Mouse (Mus musculus): ENCODE data around the gene Mrc1. TPM values are rescaled to one million over a fixed set of nuclear protein-coding genes. Genes with fewer than 3 reads are reported as not detected.
A peak's percentile ranks its signal among the peaks of the same experiment; 100 is the strongest.

Gene Mrc1
- polyA plus RNA-seq, 1 experiment from 2014 or later, result 6.0 TPM

DNA sequence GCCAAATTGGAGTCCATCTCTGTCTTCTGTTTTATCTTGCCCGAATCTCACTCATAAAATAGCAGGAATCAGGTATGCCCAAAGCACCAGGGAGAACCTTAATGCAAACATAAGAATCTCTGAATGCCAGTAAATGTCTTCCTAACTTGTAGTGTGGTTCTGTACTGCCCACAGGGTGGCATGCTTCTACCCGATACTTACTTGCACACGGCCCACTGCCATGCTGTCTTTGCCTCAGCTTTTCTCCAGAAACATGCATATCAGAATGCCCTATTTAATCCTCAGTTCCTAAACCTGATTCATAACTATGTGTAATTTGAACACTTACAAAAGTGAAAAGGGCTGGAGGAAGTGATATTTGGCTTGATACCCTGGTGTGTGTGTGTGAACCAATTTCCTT, 22.7 kb downstream of the Mrc1 start:
- H3K27ac ChIP-seq (ENCODE audit: low read depth, low read length), result no peak overlapping the region
- ATAC-seq, result no peak
- no peak overlapping the region for H3K4me3 ChIP-seq (ENCODE audit: low read depth, low read length)
- no peak for DNase-seq (ENCODE audit: low spot score)
- no peaks in the 10 kb centered on the region for H3K36me3 ChIP-seq (ENCODE audit: control insufficient read depth, insufficient read depth, low read length)
- WGBS, result 82% methylated on average over 3 of the region's 3 CpGs
- H3K4me2 ChIP-seq (ENCODE audit: low read length), result no peak overlapping the region
- no peak overlapping the region for H3K9ac ChIP-seq (ENCODE audit: low read length)
- no peaks in the 10 kb centered on the region for H3K9me3 ChIP-seq (replicated peaks; ENCODE audit: control insufficient read depth, low read length)
- H3K27me3 ChIP-seq (replicated peaks; ENCODE audit: control insufficient read depth, insufficient read depth, low read length), result no peaks in the 10 kb centered on the region
- H3K4me1 ChIP-seq (ENCODE audit: control insufficient read depth, insufficient read depth, low read length), result no peaks in the 10 kb centered on the region

DNA sequence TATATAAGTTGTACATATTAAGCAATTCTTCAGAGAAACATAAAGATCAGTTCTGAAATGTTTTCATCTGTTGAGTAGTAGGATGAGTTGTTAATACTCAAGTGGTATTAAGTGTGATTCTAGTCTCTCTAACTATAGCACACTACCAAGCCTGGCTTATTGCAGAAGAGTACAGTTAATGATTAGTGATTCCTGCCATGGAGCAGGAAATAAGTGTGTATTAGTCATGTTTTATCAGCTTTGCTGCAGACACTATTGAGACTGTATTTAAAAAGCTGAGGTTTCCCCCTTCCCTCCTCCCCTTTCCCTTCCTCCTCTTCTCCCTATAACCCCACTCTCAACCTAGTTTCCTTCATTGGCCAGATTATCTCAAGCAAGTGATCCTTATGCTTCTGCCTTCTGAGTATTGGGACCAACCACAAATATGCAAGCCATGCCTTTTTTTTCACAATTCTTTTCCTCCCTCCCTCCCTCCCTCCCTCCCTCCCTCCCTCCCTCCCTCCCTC, 29.2 kb downstream of the Mrc1 start:
- H3K4me3 ChIP-seq (ENCODE audit: low read depth, low read length), result no peak overlapping the region
- no peaks in the 10 kb centered on the region for H3K36me3 ChIP-seq (ENCODE audit: control insufficient read depth, insufficient read depth, low read length)
- no peak overlapping the region for H3K9ac ChIP-seq (ENCODE audit: low read length)
- H3K27ac ChIP-seq (ENCODE audit: low read depth, low read length), result no peak overlapping the region
- no peaks in the 10 kb centered on the region for H3K27me3 ChIP-seq (replicated peaks; ENCODE audit: control insufficient read depth, insufficient read depth, low read length)
- H3K4me1 ChIP-seq (ENCODE audit: control insufficient read depth, insufficient read depth, low read length), result no peaks in the 10 kb centered on the region
- ATAC-seq, result no peak
- no peak for DNase-seq (ENCODE audit: low spot score)
- H3K4me2 ChIP-seq (ENCODE audit: low read length), result no peak overlapping the region
- H3K9me3 ChIP-seq (replicated peaks; ENCODE audit: control insufficient read depth, low read length), result no peaks in the 10 kb centered on the region

DNA sequence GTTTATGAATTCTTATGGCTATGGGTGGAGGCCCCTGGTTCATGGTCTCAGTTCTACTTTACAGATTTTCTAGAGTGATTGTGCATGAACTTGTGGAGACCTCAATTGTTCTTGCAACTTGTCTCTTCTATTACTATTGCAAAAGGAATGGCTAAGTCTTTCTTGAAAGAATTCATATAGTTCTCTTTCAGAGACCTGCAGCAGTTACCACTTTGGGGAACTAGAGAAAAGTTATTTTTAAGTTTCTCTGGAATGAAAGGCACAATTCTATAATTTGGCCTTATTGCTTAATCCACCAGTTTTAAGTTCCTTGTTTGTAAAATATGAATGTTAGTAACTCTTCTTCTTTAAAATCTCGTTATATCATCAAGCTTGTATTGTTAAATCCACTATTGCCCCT, 32.9 kb downstream of the Mrc1 start:
- Histone ChIP-seq H3K4me1 (ENCODE audit: control insufficient read depth, insufficient read depth, low read length) (no peaks in the 10 kb centered on the region), H3K9me3 (replicated peaks; ENCODE audit: control insufficient read depth, low read length) (no peaks in the 10 kb centered on the region), H3K4me2 (ENCODE audit: low read length) (no peak overlapping the region), H3K4me3 (ENCODE audit: low read depth, low read length) (no peak overlapping the region), H3K27me3 (replicated peaks; ENCODE audit: control insufficient read depth, insufficient read depth, low read length) (no peaks in the 10 kb centered on the region), H3K9ac (ENCODE audit: low read length) (no peak overlapping the region), H3K36me3 (ENCODE audit: control insufficient read depth, insufficient read depth, low read length) (no peaks in the 10 kb centered on the region), H3K27ac (ENCODE audit: low read depth, low read length) (no peak overlapping the region)
- 92% methylated on average over 1 of the region's 1 CpGs for WGBS
- DNase-seq (ENCODE audit: low spot score) (no peak), ATAC-seq (no peak)

DNA sequence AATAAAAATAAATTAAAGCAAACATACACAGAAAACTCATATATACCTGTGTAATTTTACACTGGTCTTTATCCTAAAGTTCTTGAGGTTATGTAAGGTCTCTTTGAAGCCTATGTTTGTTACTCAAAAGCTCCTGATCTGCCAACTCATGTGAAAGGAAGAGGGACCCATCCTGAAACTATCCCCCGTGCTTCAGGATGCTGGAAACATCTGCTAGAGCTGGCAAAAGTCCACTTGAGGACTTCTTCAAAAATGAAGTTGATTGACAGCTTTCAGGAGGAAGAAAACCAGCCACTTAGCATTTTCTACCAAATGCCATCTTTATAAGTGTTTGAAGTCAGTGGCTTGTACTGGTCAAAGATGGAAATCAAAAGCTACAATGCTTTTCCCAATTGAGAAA, 40.0 kb downstream of the Mrc1 start:
- no peak overlapping the region for H3K4me2 ChIP-seq (ENCODE audit: low read length)
- no peaks in the 10 kb centered on the region for H3K9me3 ChIP-seq (replicated peaks; ENCODE audit: control insufficient read depth, low read length)
- no peak for DNase-seq (ENCODE audit: low spot score)
- no peaks in the 10 kb centered on the region for H3K4me1 ChIP-seq (ENCODE audit: control insufficient read depth, insufficient read depth, low read length)
- H3K36me3 ChIP-seq (ENCODE audit: control insufficient read depth, insufficient read depth, low read length), result no peaks in the 10 kb centered on the region
- H3K4me3 ChIP-seq (ENCODE audit: low read depth, low read length), result no peak overlapping the region
- H3K9ac ChIP-seq (ENCODE audit: low read length), result no peak overlapping the region
- no peak overlapping the region for H3K27ac ChIP-seq (ENCODE audit: low read depth, low read length)
- no peaks in the 10 kb centered on the region for H3K27me3 ChIP-seq (replicated peaks; ENCODE audit: control insufficient read depth, insufficient read depth, low read length)
- WGBS, result 76% methylated on average over 1 of the region's 1 CpGs
- no peak for ATAC-seq

DNA sequence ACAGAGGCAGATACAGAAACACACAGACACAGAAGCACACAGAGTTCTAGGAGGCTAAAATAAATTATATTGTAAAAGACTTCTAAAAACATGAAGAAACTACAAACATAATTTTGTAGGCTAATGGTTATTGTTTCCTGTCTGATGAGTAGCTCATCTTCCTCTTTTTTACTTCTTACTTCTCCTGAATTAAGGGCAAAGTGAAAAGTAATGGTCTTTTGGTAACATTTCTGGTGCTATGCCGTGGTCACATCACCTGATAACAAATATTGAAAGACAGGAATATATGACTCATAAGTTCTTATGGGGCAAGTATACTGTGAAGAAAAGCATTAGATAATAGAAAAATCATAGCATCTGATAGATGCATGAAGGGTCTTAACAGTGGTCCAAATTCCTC, 42.9 kb downstream of the Mrc1 start:
- no peak overlapping the region for H3K9ac ChIP-seq (ENCODE audit: low read length)
- H3K9me3 ChIP-seq (replicated peaks; ENCODE audit: control insufficient read depth, low read length), result no peaks in the 10 kb centered on the region
- H3K4me3 ChIP-seq (ENCODE audit: low read depth, low read length), result no peak overlapping the region
- 94% methylated on average over 1 of the region's 1 CpGs for WGBS
- no peaks in the 10 kb centered on the region for H3K36me3 ChIP-seq (ENCODE audit: control insufficient read depth, insufficient read depth, low read length)
- DNase-seq (ENCODE audit: low spot score), result no peak
- no peak overlapping the region for H3K27ac ChIP-seq (ENCODE audit: low read depth, low read length)
- H3K4me2 ChIP-seq (ENCODE audit: low read length), result no peak overlapping the region
- no peak for ATAC-seq
- H3K4me1 ChIP-seq (ENCODE audit: control insufficient read depth, insufficient read depth, low read length), result no peaks in the 10 kb centered on the region
- H3K27me3 ChIP-seq (replicated peaks; ENCODE audit: control insufficient read depth, insufficient read depth, low read length), result no peaks in the 10 kb centered on the region

DNA sequence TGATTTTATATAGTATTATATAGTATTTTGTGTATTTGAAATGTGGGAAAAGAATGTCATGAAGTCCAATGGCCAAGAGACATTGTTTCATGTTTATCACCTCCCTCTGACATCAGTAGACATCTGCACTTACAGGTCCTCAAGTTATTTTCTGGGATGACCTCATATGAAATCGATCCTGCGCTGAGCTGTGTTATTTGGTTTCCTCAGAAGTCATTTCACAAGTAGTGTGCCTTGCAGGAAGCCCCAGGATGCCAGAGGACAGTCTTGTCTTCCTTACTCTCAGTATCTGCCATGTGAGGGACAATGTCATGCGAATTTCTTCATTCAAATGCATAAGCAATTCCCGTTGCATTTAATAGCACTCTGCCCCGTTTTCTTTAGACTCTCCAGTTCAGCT, 46.6 kb downstream of the Mrc1 start:
- DNase-seq (ENCODE audit: low spot score) (no peak), ATAC-seq (no peak)
- Histone ChIP-seq H3K9ac (ENCODE audit: low read length) (no peak overlapping the region), H3K9me3 (replicated peaks; ENCODE audit: control insufficient read depth, low read length) (no peaks in the 10 kb centered on the region), H3K4me3 (ENCODE audit: low read depth, low read length) (no peak overlapping the region), H3K27ac (ENCODE audit: low read depth, low read length) (no peak overlapping the region), H3K4me2 (ENCODE audit: low read length) (no peak overlapping the region), H3K36me3 (ENCODE audit: control insufficient read depth, insufficient read depth, low read length) (no peaks in the 10 kb centered on the region), H3K4me1 (ENCODE audit: control insufficient read depth, insufficient read depth, low read length) (no peaks in the 10 kb centered on the region), H3K27me3 (replicated peaks; ENCODE audit: control insufficient read depth, insufficient read depth, low read length) (no peaks in the 10 kb centered on the region)
- WGBS, result 78% methylated on average over 5 of the region's 5 CpGs

DNA sequence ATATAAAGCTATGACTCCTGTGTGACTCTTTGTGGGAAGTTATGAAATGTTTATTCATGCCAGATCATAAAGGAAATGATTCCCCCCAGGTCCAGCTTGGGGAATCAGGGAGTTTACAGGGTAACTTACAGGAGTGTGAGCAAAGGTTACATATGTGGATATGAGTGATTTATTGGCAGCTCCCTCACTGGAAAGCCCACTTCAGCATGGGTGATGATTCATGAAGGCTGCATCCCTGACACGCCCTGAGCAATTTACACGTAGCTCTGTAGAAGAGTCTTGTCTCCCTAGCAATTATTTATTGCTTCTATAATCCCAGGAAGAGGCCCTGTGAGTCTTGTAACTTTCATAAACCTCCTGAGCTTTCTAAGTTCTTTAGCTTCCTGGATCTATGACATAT, 50.1 kb downstream of the Mrc1 start:
- no peak for DNase-seq (ENCODE audit: low spot score)

DNA sequence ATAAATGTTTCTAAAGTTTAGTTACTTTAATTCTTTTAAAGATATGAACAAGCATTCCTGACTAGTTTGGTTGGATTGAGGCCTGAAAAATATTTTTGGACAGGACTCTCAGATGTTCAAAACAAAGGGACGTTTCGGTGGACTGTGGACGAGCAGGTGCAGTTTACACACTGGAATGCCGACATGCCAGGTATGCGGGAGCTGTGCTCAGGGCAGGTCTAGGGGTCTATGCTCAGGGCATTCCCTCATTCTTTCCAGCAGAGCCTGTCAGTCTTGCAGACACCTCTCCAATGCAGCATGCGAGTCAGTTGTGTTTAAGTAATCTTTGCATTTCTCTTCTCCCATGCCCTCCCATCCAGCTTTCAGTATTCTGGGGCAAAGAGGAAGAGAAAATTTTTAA, 50.6 kb downstream of the Mrc1 start:
- WGBS, result 89% methylated on average over 6 of the region's 6 CpGs
- DNase-seq (ENCODE audit: low spot score), result no peak
- H3K4me2 ChIP-seq (ENCODE audit: low read length), result no peak overlapping the region
- H3K4me3 ChIP-seq (ENCODE audit: low read depth, low read length), result no peak overlapping the region
- no peaks in the 10 kb centered on the region for H3K27me3 ChIP-seq (replicated peaks; ENCODE audit: control insufficient read depth, insufficient read depth, low read length)
- no peaks in the 10 kb centered on the region for H3K4me1 ChIP-seq (ENCODE audit: control insufficient read depth, insufficient read depth, low read length)
- no peak for ATAC-seq
- H3K36me3 ChIP-seq (ENCODE audit: control insufficient read depth, insufficient read depth, low read length), result no peaks in the 10 kb centered on the region
- no peaks in the 10 kb centered on the region for H3K9me3 ChIP-seq (replicated peaks; ENCODE audit: control insufficient read depth, low read length)
- no peak overlapping the region for H3K9ac ChIP-seq (ENCODE audit: low read length)
- no peak overlapping the region for H3K27ac ChIP-seq (ENCODE audit: low read depth, low read length)

More for the DNA sequence above, 50.1 kb downstream of the Mrc1 start:
- 73% methylated on average over 2 of the region's 2 CpGs for WGBS
- no peak overlapping the region for H3K27ac ChIP-seq (ENCODE audit: low read depth, low read length)
- H3K9me3 ChIP-seq (replicated peaks; ENCODE audit: control insufficient read depth, low read length), result no peaks in the 10 kb centered on the region
- H3K4me2 ChIP-seq (ENCODE audit: low read length), result no peak overlapping the region
- no peaks in the 10 kb centered on the region for H3K4me1 ChIP-seq (ENCODE audit: control insufficient read depth, insufficient read depth, low read length)
- H3K27me3 ChIP-seq (replicated peaks; ENCODE audit: control insufficient read depth, insufficient read depth, low read length), result no peaks in the 10 kb centered on the region
- no peaks in the 10 kb centered on the region for H3K36me3 ChIP-seq (ENCODE audit: control insufficient read depth, insufficient read depth, low read length)
- no peak overlapping the region for H3K9ac ChIP-seq (ENCODE audit: low read length)
- no peak for ATAC-seq
- no peak overlapping the region for H3K4me3 ChIP-seq (ENCODE audit: low read depth, low read length)

DNA sequence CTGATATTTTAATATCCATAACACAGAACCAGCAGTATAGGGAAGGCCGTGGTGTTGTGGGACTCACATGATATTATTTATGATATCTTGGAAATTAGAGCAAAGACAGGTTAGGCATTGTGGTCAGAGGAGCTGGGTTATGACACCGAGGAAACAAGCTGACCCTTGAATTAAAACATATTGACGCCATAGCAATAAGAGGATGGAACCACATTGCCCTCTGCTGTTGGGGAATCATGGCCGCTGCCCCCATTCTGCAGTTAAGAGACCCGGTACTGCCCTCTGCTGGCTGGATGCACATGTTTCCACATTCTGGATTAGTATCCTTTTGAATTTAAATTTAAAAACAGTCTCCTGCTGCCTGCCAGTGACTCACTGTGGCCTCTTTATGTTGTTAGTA, 66.1 kb downstream of the Mrc1 start:
- H3K36me3 ChIP-seq (ENCODE audit: control insufficient read depth, insufficient read depth, low read length), result no peaks in the 10 kb centered on the region
- no peak overlapping the region for H3K9ac ChIP-seq (ENCODE audit: low read length)
- WGBS, result 33% methylated on average over 5 of the region's 5 CpGs
- H3K9me3 ChIP-seq (replicated peaks; ENCODE audit: control insufficient read depth, low read length), result no peaks in the 10 kb centered on the region
- H3K4me2 ChIP-seq (ENCODE audit: low read length), result no peak overlapping the region
- DNase-seq (ENCODE audit: low spot score) (peak; percentile 88), ATAC-seq (peak; percentile 72)
- H3K4me1 ChIP-seq (ENCODE audit: control insufficient read depth, insufficient read depth, low read length), result no peaks in the 10 kb centered on the region
- H3K4me3 ChIP-seq (ENCODE audit: low read depth, low read length), result no peak overlapping the region
- no peaks in the 10 kb centered on the region for H3K27me3 ChIP-seq (replicated peaks; ENCODE audit: control insufficient read depth, insufficient read depth, low read length)
- no peak overlapping the region for H3K27ac ChIP-seq (ENCODE audit: low read depth, low read length)
